Mouse (Mus musculus) MEL (cell line): Measurements from ENCODE around the gene Klrb1b. TPM values are rescaled to one million over a fixed set of nuclear protein-coding genes. Genes with fewer than 3 reads are reported as not detected.

Source experiments
- DNase-seq: peaks from one replicate; pipeline ENCODE4 v3.0.0; 2011; ENCODE audit warnings: low read depth, low spot score
- H3K27ac ChIP-seq: 2 replicates; pipeline ENCODE4 v1.5.1; 2012; ENCODE audit warnings: low read depth, mild to moderate bottlenecking, control low read depth, low read length, moderate library complexity; ENCODE audit not compliant: control insufficient read depth
- H3K27me3 ChIP-seq, 2 experiments: fragments of 150-350 bp in 1 of 2; sonication (generic) in 1 of 2; 2 replicates each; pipeline ENCODE4 v1.6.1; 2012; ENCODE audit warnings: low read length in 2 of 2, mild to moderate bottlenecking in 2 of 2, improper control_type of control experiment in 1 of 2, moderate library complexity in 1 of 2; ENCODE audit not compliant: insufficient read depth in 2 of 2, control insufficient read depth in 1 of 2
- H3K36me3 ChIP-seq, 2 experiments: 2 replicates each; pipeline ENCODE4 v1.6.1; 2012 to 2014; ENCODE audit warnings: low read length in 2 of 2, improper control_type of control experiment in 1 of 2, inconsistent platforms in 1 of 2, mild to moderate bottlenecking in 1 of 2; ENCODE audit not compliant: insufficient read depth in 2 of 2, control insufficient read depth in 1 of 2
- H3K4me1 ChIP-seq, 2 experiments: fragments of 150-350 bp in 1 of 2; sonication (generic) in 1 of 2; 2 replicates each; pipeline ENCODE4 v1.6.1; 2012; ENCODE audit warnings: low read length in 2 of 2, improper control_type of control experiment in 1 of 2, mild to moderate bottlenecking in 1 of 2; ENCODE audit not compliant: insufficient read depth in 2 of 2, control insufficient read depth in 1 of 2
- H3K4me3 ChIP-seq, 2 experiments: fragments of 150-350 bp in 1 of 2; sonication (generic) in 1 of 2; 2 replicates each; pipeline ENCODE4 v1.5.1; 2012; ENCODE audit warnings: low read depth in 2 of 2, low read length in 2 of 2, mild to moderate bottlenecking in 2 of 2, moderate library complexity in 2 of 2, control low read depth in 1 of 2, improper control_type of control experiment in 1 of 2; ENCODE audit not compliant: control insufficient read depth in 1 of 2, insufficient read depth in 1 of 2
- H3K79me2 ChIP-seq: 2 replicates; pipeline ENCODE4 v1.6.1; 2012; ENCODE audit warnings: mild to moderate bottlenecking, low read length, moderate library complexity; ENCODE audit not compliant: control insufficient read depth, poor library complexity, insufficient read depth
- H3K9ac ChIP-seq: 2 replicates; pipeline ENCODE4 v1.6.1; 2012; ENCODE audit warnings: low read depth, mild to moderate bottlenecking, control low read depth, low read length, moderate library complexity; ENCODE audit not compliant: control insufficient read depth, poor library complexity, severe bottlenecking
- H3K9me3 ChIP-seq: fragments of 150-350 bp; sonication (generic); replicated peaks from 2 replicates; pipeline ENCODE4 v1.6.1; 2012; ENCODE audit warnings: mild to moderate bottlenecking, low read length, improper control_type of control experiment, moderate library complexity; ENCODE audit not compliant: insufficient read depth
- BHLHE40 ChIP-seq: IDR thresholded peaks from 2 replicates; pipeline ENCODE4 v1.6.1; 2012; ENCODE audit warnings: low read depth, mild to moderate bottlenecking, inconsistent platforms, low read length, improper control_type of control experiment, borderline replicate concordance
- CHD2 ChIP-seq: IDR thresholded peaks from 2 replicates; pipeline ENCODE4 v1.6.1; 2011; ENCODE audit warnings: low read length, improper control_type of control experiment
- CTCF ChIP-seq, 3 experiments: IDR thresholded peaks in 2 of 3; conservative IDR thresholded peaks in 1 of 3; 2 replicates each; pipeline ENCODE4 v1.5.1; 2011 to 2012; ENCODE audit warnings: low read length in 3 of 3, low read depth in 2 of 3, mild to moderate bottlenecking in 2 of 3, improper control_type of control experiment in 1 of 3, inconsistent platforms in 1 of 3, mixed read lengths in 1 of 3, moderate library complexity in 1 of 3; ENCODE audit not compliant: control insufficient read depth in 1 of 3, insufficient read depth in 1 of 3, poor library complexity in 1 of 3, severe bottlenecking in 1 of 3
- EP300 ChIP-seq, 2 experiments: IDR thresholded peaks; 2 replicates each; pipeline ENCODE4 v1.6.1; 2011; ENCODE audit warnings: improper control_type of control experiment in 2 of 2, low read length in 2 of 2, low read depth in 1 of 2, mild to moderate bottlenecking in 1 of 2
- ETS1 ChIP-seq: IDR thresholded peaks from 2 replicates; pipeline ENCODE4 v1.6.1; 2012; ENCODE audit warnings: low read depth, mild to moderate bottlenecking, inconsistent platforms, low read length, improper control_type of control experiment, moderate library complexity
- JUND ChIP-seq: IDR thresholded peaks from 2 replicates; pipeline ENCODE4 v1.6.1; 2011; ENCODE audit warnings: low read depth, mild to moderate bottlenecking, improper control_type of control experiment, low read length
- KAT2A ChIP-seq: conservative IDR thresholded peaks from 2 replicates; pipeline ENCODE4 v1.6.1; 2012; ENCODE audit warnings: low read depth, low read length, improper control_type of control experiment, inconsistent platforms
- MAFK ChIP-seq: IDR thresholded peaks from 2 replicates; pipeline ENCODE4 v1.6.1; 2011; ENCODE audit warnings: low read depth, mild to moderate bottlenecking, low read length, improper control_type of control experiment, borderline replicate concordance
- MAX ChIP-seq: IDR thresholded peaks from 2 replicates; pipeline ENCODE4 v1.6.1; 2011; ENCODE audit warnings: low read length, improper control_type of control experiment
- MXI1 ChIP-seq: IDR thresholded peaks from 2 replicates; pipeline ENCODE4 v1.6.1; 2011; ENCODE audit warnings: mild to moderate bottlenecking, low read depth, low read length, improper control_type of control experiment
- NELFE ChIP-seq: IDR thresholded peaks from 2 replicates; pipeline ENCODE4 v1.6.1; 2011; ENCODE audit warnings: low read depth, low read length, improper control_type of control experiment
- NRF1 ChIP-seq: IDR thresholded peaks from 2 replicates; pipeline ENCODE4 v1.6.1; 2014; ENCODE audit warnings: low read depth, mild to moderate bottlenecking, inconsistent platforms, low read length, improper control_type of control experiment, moderate library complexity; ENCODE audit not compliant: poor library complexity, insufficient read depth, severe bottlenecking
- RAD21 ChIP-seq: IDR thresholded peaks from 2 replicates; pipeline ENCODE4 v1.6.1; 2011; ENCODE audit warnings: mild to moderate bottlenecking, low read depth, low read length, improper control_type of control experiment
- RCOR1 ChIP-seq: IDR thresholded peaks from 2 replicates; pipeline ENCODE4 v1.6.1; 2012; ENCODE audit warnings: low read depth, mild to moderate bottlenecking, inconsistent platforms, low read length, improper control_type of control experiment
- SIN3A ChIP-seq: IDR thresholded peaks from 2 replicates; pipeline ENCODE4 v1.6.1; 2012; ENCODE audit warnings: low read length, improper control_type of control experiment, inconsistent platforms
- TAL1 ChIP-seq: IDR thresholded peaks from 2 replicates; pipeline ENCODE4 v1.6.1; 2012; ENCODE audit warnings: mild to moderate bottlenecking, inconsistent platforms, low read length, moderate library complexity, mixed read lengths
- TCF12 ChIP-seq: IDR thresholded peaks from 2 replicates; pipeline ENCODE4 v1.6.1; 2014; ENCODE audit warnings: low read depth, mild to moderate bottlenecking, inconsistent platforms, low read length, improper control_type of control experiment, moderate library complexity
- UBTF ChIP-seq: IDR thresholded peaks from 2 replicates; pipeline ENCODE4 v1.6.1; 2012; ENCODE audit warnings: low read depth, mild to moderate bottlenecking, inconsistent platforms, low read length, improper control_type of control experiment, moderate library complexity, borderline replicate concordance; ENCODE audit not compliant: insufficient read depth
- USF2 ChIP-seq, 2 experiments: IDR thresholded peaks; 2 replicates each; pipeline ENCODE4 v1.6.1; 2011 to 2012; ENCODE audit warnings: improper control_type of control experiment in 2 of 2, low read length in 2 of 2, borderline replicate concordance in 1 of 2, inconsistent platforms in 1 of 2, low read depth in 1 of 2, mild to moderate bottlenecking in 1 of 2; ENCODE audit not compliant: insufficient read depth in 1 of 2
- ZNF384 ChIP-seq: IDR thresholded peaks from 2 replicates; pipeline ENCODE4 v1.6.1; 2012; ENCODE audit warnings: low read depth, mild to moderate bottlenecking, inconsistent platforms, low read length, improper control_type of control experiment
- polyA plus RNA-seq, 2 experiments: library from polyadenylated mRNA; stranded (reverse) in 1 of 2; unstranded in 1 of 2; fragments of >175 nt in 1 of 2; fragments of >200 nt in 1 of 2; gene quantifications; 2 replicates each; pipeline versions ENCODE4 v1.2.1 to v1.2.4; 2012; ENCODE audit warnings: low replicate concordance in 2 of 2, low read depth in 1 of 2; ENCODE audit not compliant: insufficient read length in 2 of 2, insufficient read depth in 1 of 2, missing spikeins in 1 of 2
- total RNA-seq: library from RNA; depleted of rRNA; stranded (reverse); fragments of 300-350 nt; gene quantifications from 2 replicates; pipeline ENCODE4 v1.2.3, GENCODE M21; 2012

Klrb1b gene
- total and polyA plus RNA-seq, 3 experiments: not detected

DNA sequence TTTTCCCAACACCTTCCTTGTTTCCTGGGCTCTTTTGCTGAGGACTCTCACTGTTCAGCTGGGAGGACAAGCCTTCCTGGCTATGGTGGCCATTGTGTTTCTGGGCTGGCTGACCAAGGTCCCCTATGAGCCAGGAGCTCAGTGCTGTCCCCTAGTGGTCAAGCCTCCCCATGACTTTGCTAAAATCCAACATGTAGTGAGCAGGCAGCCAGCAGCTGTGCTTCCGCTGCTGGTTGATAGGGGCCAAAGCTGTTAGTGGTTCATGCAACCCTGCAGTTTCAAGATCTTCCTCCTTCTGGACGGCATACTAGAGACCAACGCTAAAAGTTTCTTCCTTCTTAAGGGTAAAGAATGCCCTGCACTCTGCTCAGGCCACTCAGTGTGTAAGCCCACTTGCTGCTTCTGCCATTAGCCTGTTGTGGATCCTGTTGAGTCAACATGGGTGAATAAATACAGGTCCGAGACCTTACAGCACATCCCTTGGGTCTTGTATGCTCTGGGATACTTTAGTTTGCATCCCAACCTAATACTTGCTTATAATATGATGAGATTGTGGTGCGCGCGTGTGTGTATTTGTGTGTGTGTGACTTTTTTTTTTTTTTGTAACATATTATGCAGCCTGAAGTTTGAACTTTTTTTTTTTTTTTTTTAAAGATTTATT, 19.3 kb upstream of the Klrb1b start (continued):
- TF ChIP-seq CHD2 (no peak), RCOR1 (peak; percentile 28), TAL1 (peak; percentile 79), MAX (peak; percentile 59; the same call in 1 of the 2 replicates)

DNA sequence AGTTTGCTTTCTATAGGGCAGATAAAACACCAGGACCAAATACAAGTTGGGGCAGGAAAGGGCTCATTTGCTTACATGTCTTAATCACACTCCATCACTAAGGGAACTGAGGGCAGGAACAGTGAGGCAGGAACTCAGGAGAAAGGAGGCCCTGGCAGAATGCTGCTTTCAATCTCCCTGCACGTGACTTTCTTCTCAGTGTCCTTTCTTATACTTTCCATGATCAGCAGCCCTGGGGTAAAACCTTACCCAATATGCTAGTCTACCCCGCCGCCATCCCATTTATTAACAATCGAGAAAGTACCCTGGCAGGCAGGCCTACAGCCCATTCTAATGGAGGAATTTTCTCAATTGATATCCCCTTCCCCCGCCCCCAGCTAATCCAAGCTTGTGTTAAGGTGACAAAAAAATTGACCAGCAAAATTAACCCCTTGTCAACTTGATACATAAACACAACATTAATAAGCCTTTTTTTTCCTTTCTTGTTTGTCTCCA, 18.5 kb upstream of the Klrb1b start:
- no peak for TF ChIP-seq KAT2A
- no peak for TF ChIP-seq EP300 (IDR thresholded peaks at IDR 0.05; ENCODE audit: low read depth in 1 of 2, low read length in 2 of 2)
- TF ChIP-seq UBTF: no peak
- TF ChIP-seq NELFE: no peak
- no peak for TF ChIP-seq TAL1
- TF ChIP-seq RAD21: no peak
- no peak for TF ChIP-seq NRF1
- TF ChIP-seq CTCF (IDR thresholded peaks at IDR 0.05 in 2 of 3, conservative IDR thresholded peaks at IDR 0.05 in 1 of 3; ENCODE audit: control insufficient read depth in 1 of 3, insufficient read depth in 1 of 3, low read depth in 2 of 3, low read length in 3 of 3, poor library complexity in 1 of 3, severe bottlenecking in 1 of 3): no peak
- TF ChIP-seq USF2 (IDR thresholded peaks at IDR 0.05; ENCODE audit: borderline replicate concordance in 1 of 2, insufficient read depth in 1 of 2, low read depth in 1 of 2, low read length in 2 of 2): no peak
- TF ChIP-seq ETS1: no peak
- TF ChIP-seq MAFK: no peak
- TF ChIP-seq BHLHE40: no peak; the same call in 1 of the 2 replicates
- TF ChIP-seq CHD2: no peak
- no peak for TF ChIP-seq MXI1
- H3K36me3 ChIP-seq: peaks cover 0 to 15% of the 10 kb centered on the region in 2 experiments; a peak in 2 of 4 replicates
- H3K4me1 ChIP-seq: peaks cover 4 to 20% of the 10 kb centered on the region in 2 experiments; a peak in 3 of 4 replicates
- no peaks in the 10 kb centered on the region for H3K9me3 ChIP-seq
- H3K9ac ChIP-seq: peak overlapping the region; percentile 55
- H3K4me3 ChIP-seq: peak overlapping the region; percentile 71 to 77
- H3K79me2 ChIP-seq: no peaks in the 10 kb centered on the region; the same call in 1 of the 2 replicates
- peak; percentile 37 for DNase-seq
- no peaks in the 10 kb centered on the region for H3K27me3 ChIP-seq
- H3K27ac ChIP-seq: peak overlapping the region; percentile 65

DNA sequence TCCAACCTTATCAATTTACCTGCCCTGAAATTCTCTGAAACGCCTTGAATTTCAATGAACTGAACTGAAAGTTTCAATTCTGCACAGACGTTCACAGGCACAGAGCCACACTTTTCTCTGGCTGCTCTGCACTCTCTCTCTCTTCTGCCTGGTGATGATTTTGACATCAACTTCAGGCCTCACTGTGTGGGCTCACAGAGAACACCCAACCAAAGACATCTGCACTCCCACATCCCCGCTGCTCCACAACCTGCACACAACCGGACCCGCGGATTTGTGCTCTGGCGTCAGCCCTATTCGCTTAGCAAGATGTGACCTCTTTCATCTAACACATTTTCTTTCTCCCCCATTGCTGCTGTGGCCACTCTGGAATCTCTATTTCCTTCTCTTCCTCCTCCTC, 18.0 kb upstream of the Klrb1b start:
- no peaks in the 10 kb centered on the region; the same call in 1 of the 2 replicates for H3K79me2 ChIP-seq
- peak; percentile 54 for DNase-seq
- no peaks in the 10 kb centered on the region for H3K27me3 ChIP-seq
- peak overlapping the region; percentile 55 for H3K9ac ChIP-seq
- H3K36me3 ChIP-seq: peaks cover 0 to 15% of the 10 kb centered on the region in 2 experiments; a peak in 2 of 4 replicates
- TF ChIP-seq TCF12: no peak
- TF ChIP-seq ZNF384: no peak
- no peak for TF ChIP-seq SIN3A
- TF ChIP-seq CHD2: no peak
- no peak for TF ChIP-seq JUND
- no peak for TF ChIP-seq MAFK
- peak overlapping the region; percentile 71 to 77 for H3K4me3 ChIP-seq
- H3K27ac ChIP-seq: peak overlapping the region; percentile 65
- H3K4me1 ChIP-seq: peaks cover 4 to 20% of the 10 kb centered on the region in 2 experiments; a peak in 3 of 4 replicates
- no peaks in the 10 kb centered on the region for H3K9me3 ChIP-seq
